In genomic region chr19:7604107-7604506, GRCm38 (mm10) we compare ENCODE assay signal across 45 mouse cellular contexts. TPM values are rescaled to one million over a fixed set of nuclear protein-coding genes. Genes with fewer than 3 reads are reported as not detected.
"Had no signal": no experiment of that assay in that cellular context is flagged by ENCODE, and none has a peak within 500 bp of the region (broad histone marks: within the 10 kb centered on the region; RNA-seq: fewer than 3 reads in every experiment).

No protein-coding gene starts in this region.

- H3K36me3 ChIP-seq: heart, embryonic 12.5 days; heart, embryonic 13.5 days; heart, embryonic 15.5 days; hindbrain, embryonic 10.5 days; hindbrain, embryonic 12.5 days; hindbrain, embryonic 13.5 days; hindbrain, embryonic 15.5 days; kidney, embryonic 15.5 days had no signal

- ATAC-seq: hindbrain, embryonic 16.5 days; hindbrain, postnatal 0 days; inflammation-experienced regulatory T-cells, adult 6 months; intestine, embryonic 16.5 days; intestine, postnatal 0 days had no signal

- H3K9ac ChIP-seq: heart, embryonic 12.5 days; heart, embryonic 13.5 days; heart, embryonic 15.5 days; hindbrain, embryonic 12.5 days; hindbrain, embryonic 13.5 days; hindbrain, embryonic 14.5 days; hindbrain, embryonic 15.5 days; kidney, embryonic 15.5 days had no signal

- H3K9me3 ChIP-seq: heart, embryonic 12.5 days; heart, embryonic 13.5 days; heart, embryonic 15.5 days; hindbrain, embryonic 10.5 days; hindbrain, embryonic 12.5 days; hindbrain, embryonic 13.5 days; hindbrain, embryonic 15.5 days; kidney, embryonic 15.5 days had no signal

- H3K4me2 ChIP-seq: heart, embryonic 12.5 days; heart, embryonic 13.5 days; heart, embryonic 15.5 days; hindbrain, embryonic 12.5 days; hindbrain, embryonic 13.5 days; hindbrain, embryonic 14.5 days; hindbrain, embryonic 15.5 days; kidney, embryonic 15.5 days had no signal

- H3K27me3 ChIP-seq: heart, embryonic 15.5 days had no signal

- H3K27ac ChIP-seq: heart, embryonic 13.5 days; heart, embryonic 15.5 days; hindbrain, embryonic 10.5 days; hindbrain, embryonic 12.5 days; hindbrain, embryonic 13.5 days; hindbrain, embryonic 14.5 days; hindbrain, embryonic 15.5 days; hindbrain, postnatal 0 days; kidney, embryonic 15.5 days; kidney, postnatal 0 days; layer of hippocampus, adult 2 months; left cerebral cortex, adult 2 months had no signal

- DNase-seq: heart, postnatal 10 days; heart, postnatal 14 days; heart, postnatal 4 days; kidney, adult 11 months; kidney, adult 18-20 months; kidney, adult 2 months; kidney, adult 8-10 months; kidney, adult 9 months; kidney, postnatal 10 days; kidney, postnatal 14 days; kidney, postnatal 25 days; kidney, postnatal 36 days; kidney, postnatal 4 days; layer of hippocampus, adult 9-11 months; layer of hippocampus, postnatal 36 days had no signal

- H3K4me3 ChIP-seq: heart, embryonic 12.5 days; heart, embryonic 13.5 days; heart, embryonic 15.5 days; hindbrain, embryonic 10.5 days; hindbrain, embryonic 12.5 days; hindbrain, embryonic 13.5 days; hindbrain, embryonic 15.5 days; kidney, embryonic 15.5 days; layer of hippocampus, adult 2 months; left cerebral cortex, adult 2 months had no signal

RNA-seq across cellular contexts. Expression of gene Lgals12, which starts 2.9 kb away (rescaled TPM):
- total RNA-seq: hematopoietic stem cell, adult 5-6 weeks had no signal
- polyA plus RNA-seq: hindbrain, embryonic 10.5 days; inflammation-experienced regulatory T-cells, adult 6 months had no signal

RNA-seq across cellular contexts. Expression of gene Hrasls5, which starts 8.2 kb away (rescaled TPM):
- total RNA-seq: heart, adult 8-10 months; heart, postnatal 10 days; heart, postnatal 14 days; heart, postnatal 4 days; hematopoietic stem cell, adult 5-6 weeks; hindbrain, postnatal 0 days; layer of hippocampus, adult 18-20 months; layer of hippocampus, adult 2 months; layer of hippocampus, postnatal 10 days; layer of hippocampus, postnatal 14 days; layer of hippocampus, postnatal 25 days; layer of hippocampus, postnatal 36 days; left cerebral cortex, adult 18-20 months; left cerebral cortex, adult 2 months had no signal
- polyA plus RNA-seq: heart, embryonic 12.5 days; heart, embryonic 13.5 days; heart, embryonic 14.5 days; heart, embryonic 15.5 days; heart, embryonic 16.5 days; heart, postnatal 0 days; hindbrain, embryonic 10.5 days; hindbrain, embryonic 11.5 days; hindbrain, embryonic 12.5 days; hindbrain, embryonic 13.5 days; hindbrain, embryonic 14.5 days; hindbrain, embryonic 15.5 days; hindbrain, embryonic 16.5 days; inflammation-experienced regulatory T-cells, adult 6 months; intestine, embryonic 16.5 days; intestine, postnatal 0 days; kidney, embryonic 14.5 days; kidney, embryonic 15.5 days; kidney, embryonic 16.5 days had no signal
